Mouse (Mus musculus) thymus, adult 2 months (tissue): ENCODE measurements around the gene Neu2. TPM values are rescaled to one million over a fixed set of nuclear protein-coding genes. Genes with fewer than 3 reads are reported as not detected.
"Not testable (repeated sequence)": the region's sequence is repeated elsewhere in the genome, so short reads cannot be mapped to it uniquely, and the experiment has no call there.

ENCODE experiments used
- DNase-seq: peaks from one replicate; pipeline ENCODE4 v3.0.0; 2021
- H3K27ac ChIP-seq: fragments of 200-500 bp; 2 replicates; pipeline ENCODE4 v1.5.1; 2012; ENCODE audit warnings: low read length, control low read depth; ENCODE audit not compliant: control insufficient read depth, insufficient read depth
- H3K27me3 ChIP-seq: fragments of 200-500 bp; 2 replicates; pipeline ENCODE4 v1.6.1; 2012; ENCODE audit warnings: mild to moderate bottlenecking, low read length, moderate library complexity, mixed read lengths; ENCODE audit not compliant: control insufficient read depth, insufficient read depth
- H3K36me3 ChIP-seq: fragments of 200-500 bp; 2 replicates; pipeline ENCODE4 v1.6.1; 2012; ENCODE audit warnings: mild to moderate bottlenecking, low read length, moderate library complexity; ENCODE audit not compliant: control insufficient read depth, insufficient read depth
- H3K4me1 ChIP-seq: fragments of 200-500 bp; replicated peaks from 2 replicates; pipeline ENCODE4 v1.6.1; 2012; ENCODE audit warnings: low read length; ENCODE audit not compliant: control insufficient read depth, insufficient read depth
- H3K4me3 ChIP-seq: fragments of 200-500 bp; 2 replicates; pipeline ENCODE4 v1.5.1; 2012; ENCODE audit warnings: mild to moderate bottlenecking, low read length, control low read depth, moderate library complexity; ENCODE audit not compliant: control insufficient read depth, insufficient read depth
- CTCF ChIP-seq: fragments of 200-500 bp; IDR thresholded peaks from 2 replicates; pipeline ENCODE4 v1.5.1; 2012; ENCODE audit warnings: mild to moderate bottlenecking, control low read depth, low read length, moderate library complexity, borderline replicate concordance; ENCODE audit not compliant: control insufficient read depth, poor library complexity, insufficient read depth; ENCODE audit errors: extremely low read depth
- POLR2A ChIP-seq: fragments of 200-500 bp; IDR thresholded peaks from 2 replicates; pipeline ENCODE4 v1.6.1; 2012; ENCODE audit warnings: mild to moderate bottlenecking, low read length, control low read depth, moderate library complexity; ENCODE audit not compliant: control insufficient read depth, poor library complexity, insufficient read depth; ENCODE audit errors: extremely low read depth
- WGBS: fragments of 180-500 bp; shearing (Covaris S2); methylation state at CpG from one replicate; pipeline ENCODE4 v1.1.7; 2018; 5-methylcytosine and 5-hydroxymethylcytosine counted together
- polyA plus RNA-seq: library from polyadenylated mRNA; depleted of rRNA; stranded (reverse); fragments of >200 nt; gene quantifications from 2 replicates; pipeline ENCODE4 v1.2.3, GENCODE M21; 2012; rRNA removed

The Neu2 gene
- polyA plus RNA-seq, result 4.0 and 6.9 TPM in 2 replicates

DNA sequence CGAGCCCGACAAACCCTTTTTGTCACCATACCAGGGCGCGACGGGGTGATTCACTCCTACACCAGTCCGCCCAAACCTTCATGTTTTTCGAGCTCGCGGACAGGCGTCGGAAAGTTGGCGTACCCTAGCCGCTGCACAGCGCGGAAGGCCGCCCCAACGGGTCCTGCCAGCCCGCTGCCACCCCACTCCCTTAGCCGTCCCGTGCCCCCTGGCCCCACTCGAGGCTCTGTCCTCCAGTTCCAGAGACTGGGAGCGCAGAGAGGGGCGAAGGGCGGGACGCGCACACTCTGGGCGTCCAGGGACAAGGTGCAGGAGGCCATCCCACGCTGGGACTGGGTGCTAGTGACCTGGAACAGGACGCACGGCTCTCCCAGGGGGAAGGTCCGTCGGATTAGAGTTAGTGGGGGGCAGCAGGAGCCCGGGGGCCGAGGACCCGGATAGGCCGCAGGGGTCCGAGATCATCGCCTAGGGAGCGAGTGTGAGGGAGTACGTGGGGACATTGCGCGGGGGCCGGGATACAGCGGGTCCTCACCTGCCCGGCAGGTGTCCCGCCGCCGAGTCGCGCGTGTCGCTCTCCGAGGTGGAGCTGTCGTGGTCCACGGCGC, at the start of gene Neu2:
Neu2 (plus strand) TSS at position 329 of the 605 bp plus-strand sequence.
- WGBS, result 4% methylated on average over 56 of the region's 56 CpGs
- no peak for DNase-seq
- no peaks in the 10 kb centered on the region for H3K36me3 ChIP-seq
- peaks cover 16% of the 10 kb centered on the region for H3K27me3 ChIP-seq
- TF ChIP-seq CTCF (no peak), POLR2A (no peak)
- no peak within 1 kb of the TSS for H3K27ac ChIP-seq
- H3K4me1 ChIP-seq, result peaks cover 5% of the 10 kb centered on the region; the same call in 1 of the 2 replicates
- peak within 1 kb of the TSS; percentile 21 for H3K4me3 ChIP-seq

GRCm38 (mm10) chr1:87467469-87467868, 42.2 kb upstream of the Neu2 start:
- H3K27ac ChIP-seq, result no peak overlapping the region
- H3K4me1 ChIP-seq, result peaks cover 3% of the 10 kb centered on the region; the same call in 1 of the 2 replicates
- no peaks in the 10 kb centered on the region for H3K27me3 ChIP-seq
- DNase-seq, result no peak
- no peak overlapping the region for H3K4me3 ChIP-seq
- 87% methylated on average over 9 of the region's 9 CpGs for WGBS
- TF ChIP-seq POLR2A (no peak), CTCF (no peak)
- H3K36me3 ChIP-seq, result no peaks in the 10 kb centered on the region

GRCm38 (mm10) chr1:87468321-87468720, 41.4 kb upstream of the Neu2 start:
- Histone ChIP-seq H3K4me3 (no peak overlapping the region), H3K27me3 (no peaks in the 10 kb centered on the region), H3K27ac (no peak overlapping the region), H3K4me1 (peaks cover 3% of the 10 kb centered on the region; the same call in 1 of the 2 replicates), H3K36me3 (no peaks in the 10 kb centered on the region)
- TF ChIP-seq POLR2A, result no peak
- TF ChIP-seq CTCF, result no peak
- DNase-seq, result no peak
- WGBS, result 47% methylated on average over 6 of the region's 6 CpGs

GRCm38 (mm10) chr1:87469971-87470370, 39.7 kb upstream of the Neu2 start, which contains the start of gene Snorc:
TSS of gene Snorc (plus strand) at chr1:87470271.
- 89% methylated on average over 10 of the region's 10 CpGs for WGBS

DNA sequence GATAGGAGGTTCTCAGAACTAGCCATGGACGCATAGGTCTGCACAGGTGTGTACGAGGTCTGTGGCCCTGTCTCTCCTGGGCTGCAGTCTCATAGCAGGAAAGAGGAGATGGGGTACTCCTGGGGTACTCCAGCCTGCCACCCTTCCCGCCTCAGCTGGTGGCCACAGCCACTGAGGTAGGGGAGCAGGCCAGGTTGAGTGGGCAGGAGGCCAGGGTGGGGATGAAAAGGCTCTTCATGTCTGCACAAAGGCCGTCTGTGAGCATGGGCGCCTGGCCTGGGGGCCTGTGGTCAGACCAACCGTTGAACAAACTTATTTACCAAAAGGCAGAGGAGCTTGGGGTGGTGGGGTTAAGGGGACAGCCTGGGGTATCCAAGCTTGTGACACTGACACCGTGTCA, 37.8 kb upstream of the Neu2 start:
- H3K36me3 ChIP-seq, result no peaks in the 10 kb centered on the region
- H3K27me3 ChIP-seq, result no peaks in the 10 kb centered on the region
- 87% methylated on average over 7 of the region's 7 CpGs for WGBS
- no peak overlapping the region for H3K4me3 ChIP-seq
- TF ChIP-seq POLR2A (no peak), CTCF (no peak)
- no peak for DNase-seq
- no peak overlapping the region for H3K27ac ChIP-seq
- peaks cover 3% of the 10 kb centered on the region; the same call in 1 of the 2 replicates for H3K4me1 ChIP-seq

More at GRCm38 (mm10) chr1:87469971-87470370, 39.7 kb upstream of the Neu2 start, which contains the start of gene Snorc:
- H3K4me3 ChIP-seq, H3K27me3 ChIP-seq, H3K27ac ChIP-seq, H3K4me1 ChIP-seq, H3K36me3 ChIP-seq, DNase-seq: not testable (repeated sequence)

GRCm38 (mm10) chr1:87472576-87472975, 37.1 kb upstream of the Neu2 start:
- 92% methylated on average over 7 of the region's 7 CpGs for WGBS
- Histone ChIP-seq H3K36me3 (no peaks in the 10 kb centered on the region), H3K27me3 (no peaks in the 10 kb centered on the region), H3K4me3 (no peak overlapping the region), H3K4me1 (no peaks in the 10 kb centered on the region), H3K27ac (no peak overlapping the region)
- TF ChIP-seq CTCF (no peak), POLR2A (no peak)
- DNase-seq, result no peak
